Mouse (Mus musculus) liver, postnatal 0 days (tissue): ENCODE measurements at regions not wholly inside any gene's neighbourhood (a gene's known extent, or its start where the extent isn't known, plus 50 kb on each side); places are given as distances from the start of the nearest gene placed in this dataset.

ENCODE experiments used
- ATAC-seq: fragments of 200-750 bp; cut with Nextera tagmentation; 2 replicates; pipeline ENCODE4 v1.8.0; 2017; ENCODE audit warnings: mild to moderate bottlenecking, moderate library complexity
- DNase-seq: peaks from one replicate; pipeline ENCODE4 v3.0.0-alpha.2; 2016
- H3K27ac ChIP-seq: fragments of 300-500 bp; sonication (generic); 2 replicates; pipeline ENCODE4 v1.5.1; 2014; ENCODE audit warnings: antibody characterized with exemption, moderate library complexity, mild to moderate bottlenecking, low read depth
- H3K27me3 ChIP-seq: fragments of 300-500 bp; sonication (generic); 2 replicates; pipeline ENCODE4 v1.6.1; 2014; ENCODE audit warnings: low read length, control low read depth, mixed read lengths; ENCODE audit not compliant: insufficient read depth
- H3K36me3 ChIP-seq: fragments of 300-500 bp; sonication (generic); replicated peaks from 2 replicates; pipeline ENCODE4 v1.6.1; 2014; ENCODE audit warnings: mild to moderate bottlenecking, control low read depth, low read length, moderate library complexity, mixed read lengths; ENCODE audit not compliant: insufficient read depth
- H3K4me1 ChIP-seq: fragments of 300-500 bp; sonication (generic); 2 replicates; pipeline ENCODE4 v1.6.1; 2014; ENCODE audit warnings: antibody characterized with exemption, mild to moderate bottlenecking, control low read depth; ENCODE audit not compliant: insufficient read depth
- H3K4me2 ChIP-seq: fragments of 300-500 bp; sonication (generic); 2 replicates; pipeline ENCODE4 v1.6.1; 2014; ENCODE audit warnings: low read depth, mild to moderate bottlenecking, low read length, moderate library complexity, mixed read lengths
- H3K4me3 ChIP-seq: fragments of 300-500 bp; sonication (generic); 2 replicates; pipeline ENCODE4 v1.5.1; 2014; ENCODE audit warnings: low read depth, low read length
- H3K9ac ChIP-seq: fragments of 300-500 bp; sonication (generic); replicated peaks from 2 replicates; pipeline ENCODE4 v1.6.1; 2014; ENCODE audit warnings: mild to moderate bottlenecking, moderate library complexity
- H3K9me3 ChIP-seq: fragments of 300-500 bp; sonication (generic); 2 replicates; pipeline ENCODE4 v1.6.1; 2016; ENCODE audit warnings: mild to moderate bottlenecking, control low read depth, low read length, mixed read lengths
- CTCF ChIP-seq: sonication (generic); IDR thresholded peaks from 2 replicates; pipeline ENCODE4 v1.5.1; 2016; ENCODE audit warnings: antibody characterized with exemption, low read depth
- EP300 ChIP-seq: IDR thresholded peaks from 2 replicates; pipeline ENCODE4 v1.6.1; 2016; ENCODE audit warnings: antibody characterized with exemption, low read depth, mild to moderate bottlenecking
- WGBS: fragments of 180-500 bp; shearing (Covaris S2); extraction: QIAGEN DNeasy Blood & Tissue Kit; methylation state at CpG from one replicate; pipeline ENCODE4 v1.1.7; 2014; ENCODE audit not compliant: insufficient replicate concordance; 5-methylcytosine and 5-hydroxymethylcytosine counted together

DNA sequence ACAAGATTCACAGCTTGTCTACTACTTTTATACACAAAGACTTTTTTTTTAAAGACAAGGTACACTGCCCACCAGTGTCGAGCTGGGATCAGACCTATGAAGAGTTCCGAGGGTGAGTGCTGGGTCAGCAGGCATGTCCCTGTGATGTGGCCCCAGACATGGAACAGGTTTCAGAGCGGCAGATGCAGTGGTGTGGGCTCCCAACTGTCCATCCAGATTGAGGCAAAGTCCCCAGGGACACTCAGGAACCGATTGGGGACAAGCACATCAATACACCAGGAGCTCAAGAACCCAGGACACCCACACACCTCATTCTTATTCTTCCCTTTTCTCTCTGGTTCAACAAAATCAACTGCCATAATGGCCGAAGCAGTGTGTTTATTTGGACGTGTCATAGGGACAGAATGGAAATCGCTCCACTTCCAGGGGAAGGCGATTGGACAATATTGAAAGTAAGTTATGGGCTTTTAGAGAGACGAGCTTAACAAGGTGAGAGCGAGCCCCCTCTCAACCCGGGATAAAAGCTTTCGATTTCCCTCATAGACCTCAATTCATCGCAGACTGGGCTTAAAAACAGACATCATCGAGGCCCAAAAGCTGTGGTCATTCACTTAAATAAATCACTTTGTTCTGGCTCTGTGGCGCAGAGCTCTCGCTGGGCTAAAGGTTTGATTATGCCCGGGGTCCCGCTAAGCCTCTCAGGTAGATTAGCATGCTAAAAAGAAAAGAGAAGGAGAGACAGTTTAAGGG, 127.6 kb upstream of the Zdhhc25 start:
- 71% methylated on average over 18 of the region's 18 CpGs for WGBS
- TF ChIP-seq EP300: no peak
- TF ChIP-seq CTCF: no peak

DNA sequence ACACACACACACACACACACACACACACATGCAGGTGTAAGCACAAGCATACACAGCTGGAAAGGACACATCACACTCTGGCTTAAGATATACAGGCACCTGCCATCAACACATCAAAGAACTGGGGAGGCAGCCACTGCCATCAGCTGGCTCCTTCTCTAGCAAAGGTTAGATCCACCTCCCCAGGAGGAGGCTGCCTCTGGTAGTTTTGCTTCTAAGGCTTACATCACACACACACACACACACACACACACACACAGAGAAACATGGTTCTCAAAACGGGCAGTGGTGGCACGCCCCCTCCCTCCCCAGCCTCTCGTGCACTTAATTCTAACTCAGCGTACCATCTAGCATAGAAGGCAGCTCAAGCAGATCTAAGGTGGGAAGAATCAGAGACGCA, 126.9 kb upstream of the Zdhhc25 start:
- no peaks in the 10 kb centered on the region for H3K27me3 ChIP-seq
- no peaks in the 10 kb centered on the region for H3K9me3 ChIP-seq
- no peak overlapping the region for H3K4me3 ChIP-seq
- H3K36me3 ChIP-seq: no peaks in the 10 kb centered on the region
- no peaks in the 10 kb centered on the region for H3K4me1 ChIP-seq
- H3K9ac ChIP-seq: no peak overlapping the region
- ATAC-seq: no peak
- no peak for DNase-seq
- no peak overlapping the region for H3K4me2 ChIP-seq
- TF ChIP-seq CTCF (no peak), EP300 (no peak)
- no peak overlapping the region for H3K27ac ChIP-seq
- 65% methylated on average over 5 of the region's 5 CpGs for WGBS

More for the DNA sequence above, 127.6 kb upstream of the Zdhhc25 start:
- no peaks in the 10 kb centered on the region for H3K27me3 ChIP-seq
- no peak overlapping the region for H3K4me2 ChIP-seq
- H3K4me1 ChIP-seq: no peaks in the 10 kb centered on the region
- no peak overlapping the region for H3K27ac ChIP-seq
- no peak overlapping the region for H3K9ac ChIP-seq
- ATAC-seq: no peak
- no peaks in the 10 kb centered on the region for H3K36me3 ChIP-seq
- DNase-seq: no peak
- no peaks in the 10 kb centered on the region for H3K9me3 ChIP-seq
- no peak overlapping the region for H3K4me3 ChIP-seq

DNA sequence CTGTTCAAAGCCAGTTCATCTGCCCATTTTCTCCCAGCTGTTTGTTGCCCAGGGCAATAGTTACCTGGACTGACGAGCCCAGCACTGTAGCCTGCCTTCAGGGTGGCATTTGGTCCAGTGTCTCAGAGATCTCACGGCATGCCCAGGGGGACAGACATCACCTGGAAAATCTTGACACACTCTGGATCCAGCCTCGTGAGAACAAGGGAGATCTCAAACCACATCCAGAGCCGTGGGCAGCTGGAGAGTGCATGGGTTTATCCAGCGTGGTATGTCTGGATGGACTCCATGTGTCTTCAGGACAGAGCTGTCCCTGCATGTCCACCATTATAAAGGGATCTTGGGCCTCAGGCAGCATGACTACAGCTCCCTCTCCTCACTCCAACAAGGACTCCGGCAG, 116.6 kb upstream of the Zdhhc25 start:
- no peaks in the 10 kb centered on the region for H3K9me3 ChIP-seq
- H3K27me3 ChIP-seq: no peaks in the 10 kb centered on the region
- TF ChIP-seq EP300 (no peak), CTCF (no peak)
- H3K9ac ChIP-seq: no peak overlapping the region
- no peak overlapping the region for H3K27ac ChIP-seq
- H3K36me3 ChIP-seq: no peaks in the 10 kb centered on the region
- WGBS: 64% methylated on average over 6 of the region's 6 CpGs
- no peaks in the 10 kb centered on the region for H3K4me1 ChIP-seq
- ATAC-seq: no peak
- no peak overlapping the region for H3K4me2 ChIP-seq
- DNase-seq: no peak
- no peak overlapping the region for H3K4me3 ChIP-seq

DNA sequence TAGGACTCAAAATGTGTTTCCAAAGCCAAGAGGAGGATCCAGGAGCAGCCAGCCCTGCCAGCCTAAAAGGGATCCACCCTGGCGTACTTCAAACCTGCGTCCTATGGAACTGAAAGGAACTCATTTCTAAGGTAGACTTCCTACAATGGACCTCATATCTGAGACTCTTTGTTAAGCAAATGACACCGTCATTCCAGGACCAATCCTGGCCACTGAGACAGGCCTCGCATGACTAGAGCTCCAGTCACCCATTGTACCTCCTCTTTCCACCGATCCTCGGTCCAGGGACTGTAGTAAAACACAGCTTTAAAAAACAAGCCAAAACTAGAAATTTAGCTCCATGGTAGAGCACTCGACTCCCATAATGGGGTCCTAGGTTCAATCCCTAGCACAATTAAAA, 110.4 kb upstream of the Zdhhc25 start:
- TF ChIP-seq EP300 (no peak), CTCF (no peak)
- 79% methylated on average over 7 of the region's 7 CpGs for WGBS
- Histone ChIP-seq H3K27me3 (no peaks in the 10 kb centered on the region), H3K4me3 (no peak overlapping the region), H3K9me3 (no peaks in the 10 kb centered on the region), H3K36me3 (no peaks in the 10 kb centered on the region), H3K4me1 (no peaks in the 10 kb centered on the region), H3K4me2 (no peak overlapping the region), H3K27ac (no peak overlapping the region), H3K9ac (no peak overlapping the region)
- no peak for ATAC-seq
- no peak for DNase-seq

DNA sequence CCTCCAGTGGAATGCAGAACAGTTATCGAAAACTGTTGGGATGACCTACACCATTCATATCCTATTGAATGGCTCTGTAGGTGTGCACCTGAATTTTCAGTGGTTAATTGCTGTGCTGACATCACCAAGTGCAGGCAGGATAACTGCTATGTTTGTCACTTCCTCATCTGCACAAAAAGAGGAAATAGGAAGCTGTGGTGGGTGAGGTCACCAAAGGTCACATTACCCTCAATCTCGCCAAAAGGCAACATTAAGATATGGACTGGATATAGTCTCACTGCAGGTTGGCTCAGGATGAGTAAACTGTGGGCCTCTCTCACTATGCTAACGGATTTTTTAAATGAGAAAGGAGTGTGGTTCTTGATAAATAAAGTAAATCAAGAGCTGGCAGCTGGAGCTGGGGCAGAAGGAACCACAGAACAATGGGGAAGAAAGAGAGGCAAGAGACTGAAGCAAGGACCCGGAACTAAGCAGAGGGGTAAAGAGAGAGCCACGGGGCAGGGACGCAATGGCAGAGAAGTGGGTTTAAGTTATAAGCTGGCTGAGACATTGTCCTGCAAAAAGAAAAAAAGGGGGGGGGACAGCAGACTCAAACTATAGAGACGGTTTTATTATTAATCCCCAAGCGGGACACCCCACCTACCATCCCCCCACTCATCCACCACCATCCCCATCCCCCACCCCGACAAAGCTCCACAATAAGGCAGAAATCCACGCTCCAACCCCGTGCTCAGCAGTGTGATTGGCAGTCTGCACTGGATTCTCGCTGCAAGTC, 109.6 kb upstream of the Zdhhc25 start:
- H3K36me3 ChIP-seq: no peaks in the 10 kb centered on the region
- 31% methylated on average over 12 of the region's 12 CpGs for WGBS
- no peak overlapping the region for H3K9ac ChIP-seq
- no peaks in the 10 kb centered on the region for H3K9me3 ChIP-seq
- H3K27ac ChIP-seq: peak overlapping the region; percentile 40; the same call in 1 of the 2 replicates
- H3K4me3 ChIP-seq: no peak overlapping the region
- H3K27me3 ChIP-seq: no peaks in the 10 kb centered on the region
- H3K4me1 ChIP-seq: no peaks in the 10 kb centered on the region
- peak; percentile 73 for ATAC-seq
- TF ChIP-seq EP300 (no peak), CTCF (no peak)
- no peak overlapping the region for H3K4me2 ChIP-seq
- peak; percentile 23 for DNase-seq

DNA sequence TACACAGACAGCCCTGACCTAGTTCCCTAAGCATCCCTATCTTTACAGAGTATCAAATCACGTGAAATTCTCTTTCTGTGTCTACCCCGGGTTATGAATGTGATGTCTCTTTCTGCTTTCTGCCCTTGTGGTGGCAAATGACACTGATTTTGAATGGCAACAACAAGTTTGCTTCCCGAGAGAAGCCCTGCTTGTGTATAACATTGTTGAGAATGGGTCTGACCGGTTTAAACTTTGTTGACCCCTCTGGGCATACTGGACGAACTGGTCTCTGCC, 109.1 kb upstream of the Zdhhc25 start:
- TF ChIP-seq CTCF: no peak
- no peak for TF ChIP-seq EP300
- no peak overlapping the region for H3K4me3 ChIP-seq
- H3K9ac ChIP-seq: no peak overlapping the region
- H3K9me3 ChIP-seq: no peaks in the 10 kb centered on the region
- DNase-seq: no peak
- ATAC-seq: no peak
- H3K27ac ChIP-seq: no peak overlapping the region
- H3K4me1 ChIP-seq: no peaks in the 10 kb centered on the region
- no peaks in the 10 kb centered on the region for H3K27me3 ChIP-seq
- WGBS: 63% methylated on average over 5 of the region's 5 CpGs
- H3K4me2 ChIP-seq: no peak overlapping the region
- no peaks in the 10 kb centered on the region for H3K36me3 ChIP-seq
